ENCODE assay signal across 18 mouse cellular contexts in the genomic region with DNA sequence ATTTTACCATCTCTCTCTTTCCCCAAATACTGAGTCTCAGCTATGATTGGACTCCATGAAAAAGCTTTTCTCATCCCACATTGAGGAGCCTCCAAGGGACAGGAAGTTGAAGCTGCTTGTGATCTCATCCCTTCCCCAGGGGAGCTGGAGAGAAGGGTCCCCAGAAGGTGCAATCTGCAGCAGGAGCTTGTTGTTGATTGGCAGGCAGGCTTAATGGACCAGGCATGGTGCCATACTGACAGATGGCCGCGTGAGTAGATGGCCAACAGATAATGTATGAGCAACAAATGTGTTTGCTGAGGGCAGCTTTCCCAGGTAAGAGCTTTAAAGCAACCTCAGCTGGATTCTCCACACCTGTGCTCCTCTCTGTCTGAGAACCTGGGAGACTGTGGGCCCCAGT.
A peak's percentile ranks its signal among the peaks of the same experiment; 100 is the strongest.
DNase-seq lines count a peak whose midpoint lies in the region; ATAC-seq lines count a peak whose summit lies in the region.
"Had no signal": no experiment of that assay in that cellular context is flagged by ENCODE, and none has a peak within 500 bp of the region (broad histone marks: within the 10 kb centered on the region; RNA-seq: fewer than 3 reads in every experiment).

No protein-coding gene starts in this region.

- WGBS in embryonic facial prominence, embryonic 14.5 days = 78% methylated on average over 2 of the region's 2 CpGs
- 83% methylated on average over 2 of the region's 2 CpGs for WGBS in embryonic facial prominence, embryonic 10.5 days

- intact Hi-C loops in left cerebral cortex, postnatal 4 days (cut with DNase I) = no loop called here
- intact Hi-C loops in left cerebral cortex, postnatal 25 days (cut with DNase I) = no loop called here

- no peak overlapping the region for H3K4me3 ChIP-seq in embryonic facial prominence, embryonic 14.5 days (ENCODE audit: low read depth, low read length)
- H3K4me3 ChIP-seq in embryonic facial prominence, embryonic 10.5 days = no peak overlapping the region
- H3K4me3 ChIP-seq: limb, embryonic 15.5 days; megakaryocyte, embryonic 14.5 days had no signal

- no peak for ATAC-seq in embryonic facial prominence, embryonic 14.5 days (ENCODE audit: low read depth)

- H3K9me3 ChIP-seq in embryonic facial prominence, embryonic 14.5 days (ENCODE audit: control insufficient read depth, low read length) = no peaks in the 10 kb centered on the region
- H3K9me3 ChIP-seq in embryonic facial prominence, embryonic 10.5 days = no peaks in the 10 kb centered on the region
- H3K9me3 ChIP-seq: limb, embryonic 15.5 days had no signal

- no peaks in the 10 kb centered on the region for H3K27me3 ChIP-seq in embryonic facial prominence, embryonic 14.5 days (replicated peaks; ENCODE audit: control insufficient read depth, insufficient read depth, low read length)
- H3K27me3 ChIP-seq in embryonic facial prominence, embryonic 10.5 days (replicated peaks; ENCODE audit: low read depth, poor library complexity, severe bottlenecking) = no peaks in the 10 kb centered on the region
- H3K27me3 ChIP-seq: CH12.LX; limb, embryonic 15.5 days; megakaryocyte, embryonic 14.5 days had no signal

- no peak overlapping the region for H3K27ac ChIP-seq in embryonic facial prominence, embryonic 14.5 days (replicated peaks; ENCODE audit: low read depth, low read length)
- no peak overlapping the region for H3K27ac ChIP-seq in embryonic facial prominence, embryonic 10.5 days (replicated peaks)
- H3K27ac ChIP-seq: limb, embryonic 15.5 days had no signal

- no peaks in the 10 kb centered on the region for H3K36me3 ChIP-seq in embryonic facial prominence, embryonic 14.5 days (ENCODE audit: control insufficient read depth, insufficient read depth, low read length)
- H3K36me3 ChIP-seq in embryonic facial prominence, embryonic 10.5 days (replicated peaks) = no peaks in the 10 kb centered on the region
- H3K36me3 ChIP-seq: limb, embryonic 15.5 days had no signal

- no peaks in the 10 kb centered on the region for H3K4me1 ChIP-seq in embryonic facial prominence, embryonic 14.5 days (ENCODE audit: control insufficient read depth, insufficient read depth, low read length)
- H3K4me1 ChIP-seq in embryonic facial prominence, embryonic 10.5 days = peaks cover 7% of the 10 kb centered on the region
- H3K4me1 ChIP-seq: limb, embryonic 15.5 days; megakaryocyte, embryonic 14.5 days had no signal

- H3K4me2 ChIP-seq in embryonic facial prominence, embryonic 14.5 days (ENCODE audit: low read depth, low read length) = no peak overlapping the region
- H3K4me2 ChIP-seq: limb, embryonic 15.5 days had no signal

- peak; percentile 8 for DNase-seq in embryonic facial prominence, embryonic 14.5 days (ENCODE audit: low spot score)
- no peak for DNase-seq in embryonic facial prominence, embryonic 10.5 days (ENCODE audit: low spot score)
- peak; percentile 80 for DNase-seq in left cerebral cortex, postnatal 4 days
- DNase-seq in left cerebral cortex, postnatal 25 days (ENCODE audit: low spot score in 2 of 2) = no peak
- DNase-seq in brain, embryonic 18.5 days (ENCODE audit: low read depth, low spot score) = peak; percentile 37
- DNase-seq in cerebellum, postnatal 14 days = peak; percentile 86 to 89
- DNase-seq in lung, postnatal 25 days (ENCODE audit: low spot score) = no peak
- no peak for DNase-seq in adrenal gland, adult 18-20 months (ENCODE audit: low spot score in 2 of 2)
- DNase-seq: adrenal gland, adult 2 months; embryo, embryonic 11 days; gastrocnemius, postnatal 25 days; heart, postnatal 10 days; kidney, adult 8-10 months; kidney, postnatal 4 days; lung, postnatal 10 days had no signal

- no peak overlapping the region for H3K9ac ChIP-seq in embryonic facial prominence, embryonic 14.5 days (ENCODE audit: low read depth, low read length)
- H3K9ac ChIP-seq: limb, embryonic 15.5 days had no signal

Comparison
In these comparisons a context has a peak if more than half of its experiments do, and no peak if none do; other contexts are left out.
1. DNase-seq: peak in embryonic facial prominence, embryonic 14.5 days (single experiment), left cerebral cortex, postnatal 4 days (single experiment), brain, embryonic 18.5 days (single experiment) and cerebellum, postnatal 14 days (2 of 2); none in embryonic facial prominence, embryonic 10.5 days (single experiment), left cerebral cortex, postnatal 25 days (0 of 2), lung, postnatal 25 days (single experiment) and adrenal gland, adult 18-20 months (0 of 2).